Mouse (Mus musculus): ENCODE results near the gene Osbpl3. TPM values are rescaled to one million over a fixed set of nuclear protein-coding genes. Genes with fewer than 3 reads are reported as not detected.

Gene Osbpl3
- polyA plus RNA-seq, 1 experiment from 2014 or later, result 8.6 TPM

DNA sequence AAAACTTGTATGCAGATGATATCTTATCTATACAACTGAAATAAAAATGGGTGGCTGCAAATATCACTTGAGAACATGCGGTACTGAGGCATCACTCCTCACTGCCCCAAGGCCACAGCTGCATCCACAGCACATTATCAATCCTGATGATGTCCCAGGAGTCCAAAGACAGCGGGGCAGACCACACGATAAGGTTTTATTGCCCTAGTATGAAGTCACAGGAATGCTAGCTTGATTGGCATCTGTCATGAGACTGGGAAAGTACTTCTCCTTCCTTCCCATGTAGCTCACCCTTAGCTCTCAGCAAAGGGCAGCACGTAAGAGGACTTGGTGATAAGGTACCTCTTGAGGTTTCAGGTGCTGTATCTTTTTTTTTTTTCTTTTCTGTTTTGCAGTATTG, 211.9 kb downstream of the Osbpl3 start:
- no peak for ATAC-seq (ENCODE audit: low FRiP score)
- no peaks in the 10 kb centered on the region for H3K9me3 ChIP-seq (replicated peaks)
- no peak overlapping the region for H3K9ac ChIP-seq
- H3K4me3 ChIP-seq, result no peak overlapping the region
- no peak overlapping the region for H3K4me2 ChIP-seq (replicated peaks)
- no peaks in the 10 kb centered on the region for H3K27me3 ChIP-seq
- WGBS, result 69% methylated on average over 4 of the region's 4 CpGs
- no peaks in the 10 kb centered on the region for H3K4me1 ChIP-seq
- H3K36me3 ChIP-seq, result no peaks in the 10 kb centered on the region
- no peak overlapping the region for H3K27ac ChIP-seq

Other genes starting within 250 kb of the Osbpl3 start
- gene Gsdme, start 192.3 kb downstream of the Osbpl3 start, polyA plus RNA-seq (2016; fragmentation: Nextera tagmentation; extraction: Ambion mirVana), result 50.9 and 53.5 TPM in 2 replicates
- gene Cycs, start 110.3 kb upstream of the Osbpl3 start, polyA plus RNA-seq (2016; fragmentation: Nextera tagmentation; extraction: Ambion mirVana), result 59.7 and 65.1 TPM in 2 replicates
- 1.1 and 1.2 TPM in 2 replicates for gene 4921507P07Rik, start 140.4 kb upstream of the Osbpl3 start, polyA plus RNA-seq (2016; fragmentation: Nextera tagmentation; extraction: Ambion mirVana)
- gene Npvf, start 198.2 kb upstream of the Osbpl3 start, polyA plus RNA-seq (2016; fragmentation: Nextera tagmentation; extraction: Ambion mirVana), result not detected in 2 replicates